Mouse (Mus musculus) midbrain, postnatal 0 days (tissue): ENCODE results near the gene Prep. TPM values are rescaled to one million over a fixed set of nuclear protein-coding genes. Genes with fewer than 3 reads are reported as not detected.

Source experiments
- ATAC-seq: fragments of 200-750 bp; cut with Nextera tagmentation; 2 replicates; pipeline ENCODE4 v1.8.0; 2017; ENCODE audit warnings: moderate number of reproducible peaks, mild to moderate bottlenecking, moderate TSS enrichment, moderate library complexity; ENCODE audit not compliant: low FRiP score
- DNase-seq: peaks from one replicate; pipeline ENCODE4 v3.0.0-alpha.2; 2015; ENCODE audit warnings: low spot score
- H3K27ac ChIP-seq: fragments of 300-500 bp; sonication (generic); 2 replicates; pipeline ENCODE4 v1.5.1; 2014; ENCODE audit warnings: low read depth, mild to moderate bottlenecking, low read length, mixed read lengths
- H3K27me3 ChIP-seq: fragments of 300-500 bp; sonication (generic); 2 replicates; pipeline ENCODE4 v1.6.1; 2014; ENCODE audit warnings: low read length, control low read depth, mixed read lengths; ENCODE audit not compliant: insufficient read depth
- H3K36me3 ChIP-seq: fragments of 300-500 bp; sonication (generic); 2 replicates; pipeline ENCODE4 v1.6.1; 2014; ENCODE audit warnings: low read length, control low read depth, mixed read lengths; ENCODE audit not compliant: insufficient read depth
- H3K4me1 ChIP-seq: fragments of 300-500 bp; sonication (generic); 2 replicates; pipeline ENCODE4 v1.6.1; 2014; ENCODE audit warnings: mild to moderate bottlenecking, control low read depth, antibody characterized with exemption, low read length, mixed read lengths; ENCODE audit not compliant: insufficient read depth
- H3K4me2 ChIP-seq: fragments of 300-500 bp; sonication (generic); 2 replicates; pipeline ENCODE4 v1.6.1; 2014; ENCODE audit warnings: low read depth, mild to moderate bottlenecking, low read length, mixed read lengths; ENCODE audit not compliant: poor library complexity, severe bottlenecking
- H3K4me3 ChIP-seq: fragments of 300-500 bp; sonication (generic); 2 replicates; pipeline ENCODE4 v1.5.1; 2014; ENCODE audit warnings: low read depth, mild to moderate bottlenecking, low read length, moderate library complexity
- H3K9ac ChIP-seq: fragments of 300-500 bp; sonication (generic); replicated peaks from 2 replicates; pipeline ENCODE4 v1.6.1; 2014; ENCODE audit warnings: mild to moderate bottlenecking, low read length, moderate library complexity, mixed read lengths; ENCODE audit not compliant: poor library complexity, severe bottlenecking
- H3K9me3 ChIP-seq: fragments of 300-500 bp; sonication (generic); 2 replicates; pipeline ENCODE4 v1.6.1; 2016; ENCODE audit warnings: low read length, control low read depth
- CTCF ChIP-seq: IDR thresholded peaks from 2 replicates; pipeline ENCODE4 v1.5.1; 2016; ENCODE audit warnings: antibody characterized with exemption, mild to moderate bottlenecking
- WGBS: fragments of 180-500 bp; shearing (Covaris S2); extraction: QIAGEN DNeasy Blood & Tissue Kit; methylation state at CpG from one replicate; pipeline ENCODE4 v1.1.7; 2014; 5-methylcytosine and 5-hydroxymethylcytosine counted together
- polyA plus RNA-seq: library from polyadenylated mRNA; unstranded; fragments of >200 nt; fragmentation: Nextera tagmentation; extraction: Ambion mirVana; gene quantifications from 2 replicates; pipeline ENCODE4 v1.2.1, GENCODE M21; 2015
- total RNA-seq: library from RNA; depleted of rRNA; stranded (reverse); fragments of >200 nt; gene quantifications from 2 replicates; pipeline ENCODE4 v1.2.3, GENCODE M21; 2014

The Prep gene
- total and polyA plus RNA-seq, 2 experiments from 2014 or later = 21.1 to 25.6 TPM

- ATAC-seq = no peak
- H3K36me3 ChIP-seq = peaks cover 20% of the 10 kb centered on the region
Measured at GRCm38 (mm10) chr10:45123011-45123410, 56.0 kb downstream of the Prep start.

DNA sequence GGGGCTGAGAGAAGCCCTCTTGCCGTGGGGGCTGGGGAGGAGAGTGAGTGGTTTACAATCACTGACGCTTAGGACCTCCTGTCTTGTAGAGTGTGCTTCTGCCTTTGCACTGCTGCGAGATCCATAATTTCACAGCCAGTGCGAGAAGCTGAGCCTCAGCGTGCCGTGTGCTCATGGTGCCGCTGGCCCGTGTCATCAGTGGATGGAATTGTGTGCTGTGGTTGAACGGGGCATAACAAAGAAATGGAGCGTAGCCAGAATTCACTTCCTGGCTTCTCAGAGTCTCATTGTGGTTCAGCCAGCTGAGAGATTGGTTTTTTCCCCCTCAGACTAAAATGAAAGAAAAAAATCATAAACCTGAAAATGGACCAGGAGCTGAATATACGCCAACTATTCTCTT, 62.1 kb downstream of the Prep start:
- Histone ChIP-seq H3K36me3 (peaks cover 16% of the 10 kb centered on the region), H3K4me1 (no peaks in the 10 kb centered on the region), H3K27me3 (no peaks in the 10 kb centered on the region), H3K4me2 (peak overlapping the region; percentile 12; the same call in 1 of the 2 replicates), H3K27ac (peak overlapping the region; percentile 26; the same call in 1 of the 2 replicates), H3K9me3 (no peaks in the 10 kb centered on the region), H3K4me3 (no peak overlapping the region), H3K9ac (no peak overlapping the region)
- TF ChIP-seq CTCF = no peak
- DNase-seq = peak; percentile 72
- peak; percentile 45; the same call in 1 of the 2 replicates for ATAC-seq
- WGBS = 52% methylated on average over 11 of the region's 11 CpGs

More at GRCm38 (mm10) chr10:45123011-45123410, 56.0 kb downstream of the Prep start:
- 87% methylated on average over 6 of the region's 6 CpGs for WGBS
- DNase-seq = no peak
- Histone ChIP-seq H3K27ac (no peak overlapping the region), H3K9me3 (no peaks in the 10 kb centered on the region), H3K4me3 (no peak overlapping the region), H3K9ac (no peak overlapping the region), H3K27me3 (no peaks in the 10 kb centered on the region), H3K4me2 (no peak overlapping the region), H3K4me1 (no peaks in the 10 kb centered on the region)
- TF ChIP-seq CTCF = no peak

- no peaks in the 10 kb centered on the region for H3K4me1 ChIP-seq
- no peak for TF ChIP-seq CTCF
- no peak overlapping the region for H3K9ac ChIP-seq
- WGBS = 91% methylated on average over 6 of the region's 6 CpGs
- ATAC-seq (no peak), DNase-seq (no peak)
- H3K4me2 ChIP-seq = no peak overlapping the region
- H3K4me3 ChIP-seq = no peak overlapping the region
- no peak overlapping the region for H3K27ac ChIP-seq
- H3K9me3 ChIP-seq = no peaks in the 10 kb centered on the region
- peaks cover 13% of the 10 kb centered on the region for H3K36me3 ChIP-seq
- H3K27me3 ChIP-seq = no peaks in the 10 kb centered on the region
Measured at GRCm38 (mm10) chr10:45130004-45130403, 63.0 kb downstream of the Prep start.

DNA sequence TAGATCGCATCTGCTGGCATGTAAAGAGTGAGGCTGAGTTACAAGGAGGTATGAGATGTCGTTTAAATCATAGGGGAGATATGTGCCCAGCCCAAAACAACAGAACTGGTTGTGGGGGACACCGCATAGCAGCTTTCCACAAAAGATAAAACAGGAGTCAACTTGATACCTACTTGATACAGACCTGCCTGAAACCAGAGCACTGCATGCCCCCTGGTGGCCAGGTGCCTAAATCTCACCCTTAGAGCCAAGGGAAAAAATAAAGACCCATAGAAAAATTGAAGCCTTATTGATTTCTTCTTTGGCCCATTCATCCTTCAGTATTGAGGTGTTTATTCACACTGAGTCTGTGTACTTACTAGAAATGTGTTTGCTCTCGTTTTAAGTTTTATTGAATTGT, 65.4 kb downstream of the Prep start:
- Histone ChIP-seq H3K27ac (no peak overlapping the region), H3K4me2 (no peak overlapping the region), H3K9ac (no peak overlapping the region), H3K36me3 (0 out of 2 replicates have a peak, but pooled peaks cover 5% of the 10 kb centered on the region), H3K4me1 (no peaks in the 10 kb centered on the region), H3K9me3 (no peaks in the 10 kb centered on the region), H3K4me3 (no peak overlapping the region), H3K27me3 (no peaks in the 10 kb centered on the region)
- DNase-seq (peak; percentile 37), ATAC-seq (no peak)
- peak; percentile 74 for TF ChIP-seq CTCF
- 83% methylated on average over 4 of the region's 4 CpGs for WGBS

- ATAC-seq (no peak), DNase-seq (no peak)
- H3K27me3 ChIP-seq = no peaks in the 10 kb centered on the region
- no peaks in the 10 kb centered on the region for H3K4me1 ChIP-seq
- H3K4me2 ChIP-seq = no peak overlapping the region
- 0 out of 2 replicates have a peak, but pooled peaks cover 8% of the 10 kb centered on the region for H3K36me3 ChIP-seq
- H3K9ac ChIP-seq = no peak overlapping the region
- H3K9me3 ChIP-seq = no peaks in the 10 kb centered on the region
- 90% methylated on average over 7 of the region's 7 CpGs for WGBS
- no peak overlapping the region for H3K4me3 ChIP-seq
- no peak for TF ChIP-seq CTCF
- H3K27ac ChIP-seq = no peak overlapping the region
Measured at GRCm38 (mm10) chr10:45136806-45137205, 69.8 kb downstream of the Prep start.

DNA sequence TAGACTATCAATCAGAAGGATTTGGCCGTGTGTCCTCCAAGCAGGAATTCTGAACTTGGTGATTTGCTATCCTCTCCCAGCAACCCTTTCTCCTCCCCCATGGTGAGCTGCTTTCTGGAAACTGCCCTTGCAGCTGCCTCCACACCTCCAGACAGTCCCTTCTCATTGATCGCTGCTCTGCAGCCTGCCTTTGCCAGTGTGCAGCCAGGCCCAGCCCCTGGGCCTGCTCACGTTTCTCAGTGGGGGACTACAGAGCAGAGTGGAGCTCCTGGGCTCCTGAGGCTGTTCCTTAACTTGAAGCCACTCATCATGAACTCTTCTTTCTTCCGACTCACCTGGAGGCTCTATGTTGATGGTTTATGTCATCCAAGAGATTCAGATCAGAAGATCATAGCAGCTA, 72.9 kb downstream of the Prep start:
- Histone ChIP-seq H3K4me3 (no peak overlapping the region), H3K4me2 (no peak overlapping the region), H3K9ac (no peak overlapping the region), H3K4me1 (no peaks in the 10 kb centered on the region), H3K9me3 (no peaks in the 10 kb centered on the region), H3K27me3 (no peaks in the 10 kb centered on the region), H3K27ac (no peak overlapping the region), H3K36me3 (0 out of 2 replicates have a peak, but pooled peaks cover 3% of the 10 kb centered on the region)
- TF ChIP-seq CTCF = no peak
- ATAC-seq = no peak
- no peak for DNase-seq
- WGBS = 61% methylated on average over 4 of the region's 4 CpGs
